Mouse (Mus musculus): Measurements from ENCODE around the gene Ttf1. TPM values are rescaled to one million over a fixed set of nuclear protein-coding genes. Genes with fewer than 3 reads are reported as not detected.

Ttf1 gene
- polyA plus RNA-seq (2021) = 16.7 TPM

DNA sequence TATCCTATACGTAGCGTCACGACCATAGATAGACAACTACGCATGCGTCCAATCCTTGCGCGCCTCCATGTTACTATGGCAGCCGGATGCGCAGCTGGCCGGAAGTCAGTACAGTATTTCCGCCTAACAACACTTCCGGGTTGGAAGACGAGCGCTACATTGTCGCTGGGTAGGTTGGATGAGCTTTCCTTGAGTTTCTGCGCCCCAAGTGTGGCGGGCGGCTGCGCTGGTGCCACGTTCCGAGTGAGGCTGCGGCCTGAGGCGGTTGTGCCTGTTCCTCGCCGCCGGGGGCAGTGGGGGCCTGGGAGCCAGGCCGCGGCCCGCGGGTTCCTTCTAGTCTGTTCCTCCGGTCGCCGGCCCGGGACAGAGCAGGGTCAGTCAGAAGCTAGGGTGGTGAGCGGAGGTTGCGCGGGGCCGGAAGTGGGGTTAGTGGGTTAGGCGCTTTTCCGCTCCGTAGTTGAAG lies at the start of gene Ttf1:
Gene Ttf1 (plus strand): TSS at position 128 of the 463 bp plus-strand sequence.
- CTCF ChIA-PET = no interaction called here
- in situ Hi-C loops (cut with MboI; ENCODE audit: low pct_unique_long_range_greater_than_20kb) = no loop called here
- DNase-seq (ENCODE audit: low read depth, low spot score) (peak; percentile 49), ATAC-seq (peak; percentile 81)
- no peak for TF ChIP-seq CTCF (IDR thresholded peaks at IDR 0.05)
- POLR2A ChIA-PET = no interaction called here
- peaks cover 3% of the 10 kb centered on the region for H3K27me3 ChIP-seq

DNA sequence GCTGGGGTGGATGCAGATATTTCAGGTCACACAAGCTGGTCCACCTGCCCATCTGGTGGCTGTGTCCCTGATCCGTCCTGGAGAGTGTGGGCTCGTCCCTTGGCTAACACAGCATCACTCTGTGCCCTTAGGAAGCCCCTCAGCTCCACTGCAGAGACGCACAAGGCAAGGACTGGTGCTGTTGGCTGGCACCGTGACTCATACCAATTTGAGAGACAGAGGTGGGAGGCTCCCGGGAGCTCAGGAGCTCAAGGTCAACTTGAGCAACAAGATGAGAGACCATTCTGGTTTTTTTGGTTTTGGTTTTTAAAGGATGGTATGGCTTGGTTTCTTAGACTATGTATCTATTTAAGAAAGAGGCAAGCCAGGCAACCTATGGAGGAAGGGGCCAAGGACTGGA lies 47.5 kb upstream of the Ttf1 start:
- ChIA-PET POLR2A (no interaction called here), CTCF (no interaction called here)
- ATAC-seq = no peak
- no peak for TF ChIP-seq CTCF (IDR thresholded peaks at IDR 0.05)
- no peak for DNase-seq (ENCODE audit: low read depth, low spot score)
- peaks cover 77% of the 10 kb centered on the region for H3K27me3 ChIP-seq
- in situ Hi-C loops (cut with MboI; ENCODE audit: low pct_unique_long_range_greater_than_20kb) = no loop called here

DNA sequence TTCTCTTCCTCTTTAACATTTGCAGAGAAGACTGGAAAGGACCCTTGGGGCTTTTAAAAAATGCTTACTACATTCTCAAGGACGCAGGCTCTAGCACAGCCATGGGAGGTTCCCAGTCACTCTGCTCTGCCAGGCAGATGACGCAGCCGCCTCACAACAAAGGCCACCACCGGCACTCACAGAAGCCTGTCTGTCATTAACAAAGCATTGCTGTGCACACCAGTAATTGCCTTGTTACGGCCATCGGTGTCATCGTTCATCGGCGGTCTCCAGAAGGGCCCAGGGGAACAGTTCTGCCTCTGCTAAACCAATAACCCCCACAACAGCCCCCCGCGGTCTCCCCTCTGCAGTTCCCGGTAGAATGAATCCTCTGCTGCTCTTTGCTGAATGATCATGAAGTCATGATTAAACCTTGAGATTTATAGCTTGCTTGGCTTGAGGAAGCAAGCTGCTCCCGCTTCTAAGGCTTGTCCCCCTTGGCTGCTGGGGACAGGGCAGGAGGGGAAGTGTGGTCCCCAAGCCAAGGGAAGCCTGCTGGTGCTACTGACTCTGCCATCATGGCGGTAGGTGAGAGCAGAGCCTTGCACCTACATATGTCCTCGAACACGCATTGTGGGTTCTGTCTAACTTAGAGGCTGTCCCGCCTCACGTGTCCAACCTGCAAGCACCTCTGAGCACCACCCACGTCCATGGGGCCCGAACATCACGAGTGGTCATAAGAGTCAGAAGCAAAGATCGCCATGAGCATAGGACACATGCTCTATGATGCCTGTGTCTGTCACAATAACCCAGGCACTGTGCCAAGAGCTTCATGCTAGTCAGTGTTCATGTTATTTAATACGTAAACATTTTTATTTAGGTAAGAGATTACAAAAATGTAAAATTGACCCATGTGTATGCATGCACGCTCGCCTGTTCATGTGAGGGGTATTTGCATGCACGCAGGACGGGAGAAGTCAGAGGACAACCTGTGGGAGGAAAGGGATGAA lies 43.2 kb upstream of the Ttf1 start:
- TF ChIP-seq CTCF (IDR thresholded peaks at IDR 0.05) = no peak
- CTCF ChIA-PET = no interaction called here
- ATAC-seq (no peak), DNase-seq (ENCODE audit: low read depth, low spot score) (no peak)
- in situ Hi-C loops (cut with MboI; ENCODE audit: low pct_unique_long_range_greater_than_20kb) = no loop called here
- POLR2A ChIA-PET = no interaction called here
- peaks cover 63% of the 10 kb centered on the region for H3K27me3 ChIP-seq

DNA sequence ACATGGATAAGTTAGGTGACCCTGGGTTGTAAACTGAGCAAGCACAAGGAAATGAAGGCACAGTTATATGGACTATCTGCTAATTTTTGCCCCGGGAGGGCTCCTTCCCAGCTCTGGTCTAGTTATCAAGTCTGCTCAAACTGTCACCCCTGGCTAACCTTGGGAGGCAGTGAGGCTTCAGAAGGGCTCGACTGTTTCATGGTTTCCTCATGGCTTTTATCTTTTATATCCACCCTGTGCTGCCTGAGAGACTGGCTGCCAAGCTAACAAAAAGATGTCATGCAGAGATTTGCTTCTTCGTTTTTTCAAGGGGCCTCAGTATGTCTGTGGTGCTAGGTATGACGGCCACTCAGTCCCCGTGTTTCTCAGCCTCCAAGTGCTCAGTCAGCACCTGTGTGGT lies 41.4 kb upstream of the Ttf1 start:
- H3K27me3 ChIP-seq = peaks cover 58% of the 10 kb centered on the region
- ChIA-PET POLR2A (no interaction called here), CTCF (no interaction called here)
- in situ Hi-C loops (cut with MboI; ENCODE audit: low pct_unique_long_range_greater_than_20kb) = no loop called here
- DNase-seq (ENCODE audit: low read depth, low spot score) (no peak), ATAC-seq (no peak)
- no peak for TF ChIP-seq CTCF (IDR thresholded peaks at IDR 0.05)

GRCm38 (mm10) chr2:29021025-29021424 lies 39.0 kb upstream of the Ttf1 start:
- in situ Hi-C loops (cut with MboI; ENCODE audit: low pct_unique_long_range_greater_than_20kb) = no loop called here
- TF ChIP-seq CTCF (IDR thresholded peaks at IDR 0.05) = no peak
- POLR2A ChIA-PET = no interaction called here
- DNase-seq (ENCODE audit: low read depth, low spot score) (no peak), ATAC-seq (no peak)
- CTCF ChIA-PET = no interaction called here
- peaks cover 51% of the 10 kb centered on the region for H3K27me3 ChIP-seq

GRCm38 (mm10) chr2:29023001-29023400 lies 37.1 kb upstream of the Ttf1 start:
- TF ChIP-seq CTCF (IDR thresholded peaks at IDR 0.05) = no peak
- peaks cover 43% of the 10 kb centered on the region for H3K27me3 ChIP-seq
- no peak for ATAC-seq
- in situ Hi-C loops (cut with MboI; ENCODE audit: low pct_unique_long_range_greater_than_20kb) = no loop called here
- no peak for DNase-seq (ENCODE audit: low read depth, low spot score)
- ChIA-PET POLR2A (no interaction called here), CTCF (no interaction called here)

GRCm38 (mm10) chr2:29025284-29025683 lies 34.8 kb upstream of the Ttf1 start:
- ATAC-seq (no peak), DNase-seq (ENCODE audit: low read depth, low spot score) (no peak)
- H3K27me3 ChIP-seq = peaks cover 41% of the 10 kb centered on the region
- CTCF ChIA-PET = no interaction called here
- in situ Hi-C loops (cut with MboI; ENCODE audit: low pct_unique_long_range_greater_than_20kb) = no loop called here
- TF ChIP-seq CTCF (IDR thresholded peaks at IDR 0.05) = no peak
- POLR2A ChIA-PET = no interaction called here

GRCm38 (mm10) chr2:29030048-29030734 lies 29.9 kb upstream of the Ttf1 start:
- peaks cover 14% of the 10 kb centered on the region for H3K27me3 ChIP-seq
- no peak for TF ChIP-seq CTCF (IDR thresholded peaks at IDR 0.05)
- no peak for ATAC-seq
- in situ Hi-C loops (cut with MboI; ENCODE audit: low pct_unique_long_range_greater_than_20kb) = no loop called here
- ChIA-PET POLR2A (no interaction called here), CTCF (interaction anchor here (1.5 kb wide), 1 partner anchor 12 kb away, joined by 3 read pairs; no protein-coding TSS in a partner anchor)
- no peak for DNase-seq (ENCODE audit: low read depth, low spot score)

- peaks cover 14% of the 10 kb centered on the region for H3K27me3 ChIP-seq
- POLR2A ChIA-PET = no interaction called here
- CTCF ChIA-PET = no interaction called here
- no peak for DNase-seq (ENCODE audit: low read depth, low spot score)
- in situ Hi-C loops (cut with MboI; ENCODE audit: low pct_unique_long_range_greater_than_20kb) = no loop called here
- no peak for TF ChIP-seq CTCF (IDR thresholded peaks at IDR 0.05)
- no peak for ATAC-seq
These were observed 28.1 kb upstream of the Ttf1 start for GRCm38 (mm10) chr2:29031951-29032350.

DNA sequence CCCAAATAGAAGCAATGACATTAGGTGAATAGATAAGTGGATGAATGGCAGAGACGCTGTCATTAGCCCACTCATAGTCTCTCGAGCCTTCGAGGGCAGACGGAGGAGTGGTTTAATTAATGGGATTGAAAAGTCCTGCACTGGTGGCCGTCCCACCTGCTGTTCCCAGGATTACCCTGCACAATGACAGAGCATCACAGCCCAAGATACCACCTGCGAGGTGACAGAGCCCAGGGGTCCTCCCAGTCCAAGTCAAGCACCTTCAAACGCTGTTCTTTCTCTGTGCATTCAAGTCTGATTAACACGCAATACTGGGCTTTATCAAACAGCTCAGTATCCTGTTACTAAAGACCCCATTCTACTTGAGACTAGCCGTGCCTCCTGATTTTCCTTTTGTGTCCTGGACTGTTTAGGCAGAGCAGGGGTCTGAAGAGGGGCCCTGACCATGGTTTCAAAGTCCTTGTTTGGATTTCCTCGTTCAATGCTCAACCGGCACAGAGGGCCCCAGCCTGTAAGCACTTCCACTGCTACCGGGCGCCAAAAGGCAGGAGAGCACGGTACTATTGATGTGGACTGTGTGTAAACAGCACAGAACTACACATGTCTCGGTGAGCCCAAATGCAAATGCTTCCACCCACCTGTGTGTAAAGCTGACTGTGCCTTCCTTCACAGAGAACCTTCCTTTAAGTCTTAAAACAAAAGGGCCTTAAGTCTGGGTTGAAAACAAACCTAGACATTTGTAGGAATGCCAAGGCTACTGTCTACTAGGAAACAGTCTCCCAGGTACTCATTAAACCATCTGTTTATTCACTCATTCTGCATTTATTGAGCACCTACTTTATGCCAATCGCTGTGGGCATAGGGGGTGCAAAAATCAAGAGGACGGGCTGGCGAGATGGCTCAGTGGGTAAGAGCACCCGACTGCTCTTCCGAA lies 25.3 kb upstream of the Ttf1 start:
- in situ Hi-C loops (cut with MboI; ENCODE audit: low pct_unique_long_range_greater_than_20kb) = no loop called here
- CTCF ChIA-PET = no interaction called here
- DNase-seq (ENCODE audit: low read depth, low spot score) (no peak), ATAC-seq (no peak)
- POLR2A ChIA-PET = no interaction called here
- no peak for TF ChIP-seq CTCF (IDR thresholded peaks at IDR 0.05)
- peaks cover 7% of the 10 kb centered on the region for H3K27me3 ChIP-seq

Data from Patski (cell line).